Mouse (Mus musculus) olfactory bulb, adult 2 months (tissue): ENCODE data around the gene 9930022D16Rik.

Experiments
- CTCF ChIP-seq: fragments of 200-500 bp; IDR thresholded peaks from 2 replicates; pipeline ENCODE4 v1.5.1; 2012; ENCODE audit warnings: low read depth, mild to moderate bottlenecking, low read length, moderate library complexity; ENCODE audit not compliant: insufficient read depth
- POLR2A ChIP-seq: fragments of 200-500 bp; IDR thresholded peaks from 2 replicates; pipeline ENCODE4 v1.6.1; 2012; ENCODE audit warnings: mild to moderate bottlenecking, low read depth, low read length, moderate library complexity; ENCODE audit not compliant: insufficient read depth

- TF ChIP-seq CTCF (no peak), POLR2A (no peak)
These were observed 22.0 kb upstream of the 9930022D16Rik start for GRCm38 (mm10) chr11:109391760-109392159.
